Mouse (Mus musculus): ENCODE data around the gene Pkp4. TPM values are rescaled to one million over a fixed set of nuclear protein-coding genes. Genes with fewer than 3 reads are reported as not detected.

Gene Pkp4
- polyA plus RNA-seq, 1 experiment from 2014 or later: 20.2 TPM

GRCm38 (mm10) chr2:59308055-59308454 is 147.4 kb downstream of the Pkp4 start:
- no peaks in the 10 kb centered on the region for H3K4me1 ChIP-seq (ENCODE audit: control insufficient read depth, insufficient read depth, low read length)
- H3K27ac ChIP-seq (ENCODE audit: low read depth, low read length): no peak overlapping the region
- H3K4me3 ChIP-seq (ENCODE audit: low read depth, low read length): no peak overlapping the region
- no peaks in the 10 kb centered on the region for H3K27me3 ChIP-seq (ENCODE audit: control insufficient read depth, insufficient read depth, low read length)
- no peaks in the 10 kb centered on the region for H3K9me3 ChIP-seq (ENCODE audit: control insufficient read depth, low read length)
- ATAC-seq (ENCODE audit: low FRiP score) (peak; percentile 24), DNase-seq (ENCODE audit: low spot score, missing footprints) (no peak)
- 94% methylated on average over 19 of the region's 19 CpGs for WGBS
- H3K36me3 ChIP-seq (ENCODE audit: control insufficient read depth, insufficient read depth, low read length): peaks cover 4% of the 10 kb centered on the region
- H3K9ac ChIP-seq (ENCODE audit: low read length): no peak overlapping the region
- no peak overlapping the region for H3K4me2 ChIP-seq

GRCm38 (mm10) chr2:59313293-59313692 is 152.6 kb downstream of the Pkp4 start:
- peaks cover 7% of the 10 kb centered on the region for H3K36me3 ChIP-seq (ENCODE audit: control insufficient read depth, insufficient read depth, low read length)
- H3K9me3 ChIP-seq (ENCODE audit: control insufficient read depth, low read length): peaks cover under 1% of the 10 kb centered on the region
- WGBS: 77% methylated on average over 6 of the region's 6 CpGs
- H3K27me3 ChIP-seq (ENCODE audit: control insufficient read depth, insufficient read depth, low read length): no peaks in the 10 kb centered on the region
- DNase-seq (ENCODE audit: low spot score, missing footprints): peak; percentile 82
- H3K4me2 ChIP-seq: no peak overlapping the region
- ATAC-seq (ENCODE audit: low FRiP score): peak; percentile 55; the same call in 1 of the 2 replicates
- no peaks in the 10 kb centered on the region for H3K4me1 ChIP-seq (ENCODE audit: control insufficient read depth, insufficient read depth, low read length)
- H3K4me3 ChIP-seq (ENCODE audit: low read depth, low read length): no peak overlapping the region
- no peak overlapping the region for H3K27ac ChIP-seq (ENCODE audit: low read depth, low read length)
- H3K9ac ChIP-seq (ENCODE audit: low read length): no peak overlapping the region

GRCm38 (mm10) chr2:59318631-59319030 is 158.0 kb downstream of the Pkp4 start:
- no peak overlapping the region for H3K27ac ChIP-seq (ENCODE audit: low read depth, low read length)
- no peak overlapping the region for H3K4me3 ChIP-seq (ENCODE audit: low read depth, low read length)
- peaks cover 7% of the 10 kb centered on the region for H3K9me3 ChIP-seq (ENCODE audit: control insufficient read depth, low read length)
- ATAC-seq (ENCODE audit: low FRiP score) (no peak), DNase-seq (ENCODE audit: low spot score, missing footprints) (no peak)
- H3K36me3 ChIP-seq (ENCODE audit: control insufficient read depth, insufficient read depth, low read length): peaks cover 16% of the 10 kb centered on the region
- WGBS: 94% methylated on average over 1 of the region's 1 CpGs
- no peak overlapping the region for H3K9ac ChIP-seq (ENCODE audit: low read length)
- no peak overlapping the region for H3K4me2 ChIP-seq
- no peaks in the 10 kb centered on the region for H3K27me3 ChIP-seq (ENCODE audit: control insufficient read depth, insufficient read depth, low read length)
- H3K4me1 ChIP-seq (ENCODE audit: control insufficient read depth, insufficient read depth, low read length): no peaks in the 10 kb centered on the region

- DNase-seq (ENCODE audit: low spot score, missing footprints) (no peak), ATAC-seq (ENCODE audit: low FRiP score) (no peak)
- Histone ChIP-seq H3K27me3 (ENCODE audit: control insufficient read depth, insufficient read depth, low read length) (no peaks in the 10 kb centered on the region), H3K4me3 (ENCODE audit: low read depth, low read length) (no peak overlapping the region), H3K27ac (ENCODE audit: low read depth, low read length) (no peak overlapping the region), H3K9me3 (ENCODE audit: control insufficient read depth, low read length) (no peaks in the 10 kb centered on the region), H3K9ac (ENCODE audit: low read length) (no peak overlapping the region), H3K4me2 (no peak overlapping the region), H3K4me1 (ENCODE audit: control insufficient read depth, insufficient read depth, low read length) (no peaks in the 10 kb centered on the region), H3K36me3 (ENCODE audit: control insufficient read depth, insufficient read depth, low read length) (no peaks in the 10 kb centered on the region)
- 93% methylated on average over 5 of the region's 5 CpGs for WGBS
These were observed 167.3 kb downstream of the Pkp4 start for GRCm38 (mm10) chr2:59327946-59328345.

GRCm38 (mm10) chr2:59331093-59331492 is 170.4 kb downstream of the Pkp4 start:
- Histone ChIP-seq H3K9me3 (ENCODE audit: control insufficient read depth, low read length) (no peaks in the 10 kb centered on the region), H3K4me3 (ENCODE audit: low read depth, low read length) (no peak overlapping the region), H3K36me3 (ENCODE audit: control insufficient read depth, insufficient read depth, low read length) (peaks cover 2% of the 10 kb centered on the region; the same call in 1 of the 2 replicates), H3K27ac (ENCODE audit: low read depth, low read length) (no peak overlapping the region), H3K4me1 (ENCODE audit: control insufficient read depth, insufficient read depth, low read length) (no peaks in the 10 kb centered on the region), H3K4me2 (no peak overlapping the region), H3K27me3 (ENCODE audit: control insufficient read depth, insufficient read depth, low read length) (no peaks in the 10 kb centered on the region), H3K9ac (ENCODE audit: low read length) (no peak overlapping the region)
- DNase-seq (ENCODE audit: low spot score, missing footprints) (no peak), ATAC-seq (ENCODE audit: low FRiP score) (no peak)
- 94% methylated on average over 9 of the region's 9 CpGs for WGBS

GRCm38 (mm10) chr2:59332523-59332922 is 171.9 kb downstream of the Pkp4 start:
- Histone ChIP-seq H3K9ac (ENCODE audit: low read length) (no peak overlapping the region), H3K36me3 (ENCODE audit: control insufficient read depth, insufficient read depth, low read length) (peaks cover 2% of the 10 kb centered on the region; the same call in 1 of the 2 replicates), H3K4me3 (ENCODE audit: low read depth, low read length) (no peak overlapping the region), H3K4me1 (ENCODE audit: control insufficient read depth, insufficient read depth, low read length) (no peaks in the 10 kb centered on the region), H3K9me3 (ENCODE audit: control insufficient read depth, low read length) (no peaks in the 10 kb centered on the region), H3K27me3 (ENCODE audit: control insufficient read depth, insufficient read depth, low read length) (no peaks in the 10 kb centered on the region), H3K27ac (ENCODE audit: low read depth, low read length) (no peak overlapping the region), H3K4me2 (no peak overlapping the region)
- DNase-seq (ENCODE audit: low spot score, missing footprints) (no peak), ATAC-seq (ENCODE audit: low FRiP score) (no peak)
- WGBS: 83% methylated on average over 4 of the region's 4 CpGs

GRCm38 (mm10) chr2:59338501-59338900 is 177.9 kb downstream of the Pkp4 start:
- Histone ChIP-seq H3K36me3 (ENCODE audit: control insufficient read depth, insufficient read depth, low read length) (peaks cover 6% of the 10 kb centered on the region; the same call in 1 of the 2 replicates), H3K9ac (ENCODE audit: low read length) (no peak overlapping the region), H3K27me3 (ENCODE audit: control insufficient read depth, insufficient read depth, low read length) (no peaks in the 10 kb centered on the region), H3K27ac (ENCODE audit: low read depth, low read length) (no peak overlapping the region), H3K4me3 (ENCODE audit: low read depth, low read length) (no peak overlapping the region), H3K4me1 (ENCODE audit: control insufficient read depth, insufficient read depth, low read length) (no peaks in the 10 kb centered on the region), H3K4me2 (no peak overlapping the region), H3K9me3 (ENCODE audit: control insufficient read depth, low read length) (no peaks in the 10 kb centered on the region)
- 91% methylated on average over 11 of the region's 11 CpGs for WGBS
- no peak for DNase-seq (ENCODE audit: low spot score, missing footprints)
- ATAC-seq (ENCODE audit: low FRiP score): no peak

GRCm38 (mm10) chr2:59338926-59339325 is 178.3 kb downstream of the Pkp4 start:
- H3K4me3 ChIP-seq (ENCODE audit: low read depth, low read length): no peak overlapping the region
- no peak overlapping the region for H3K4me2 ChIP-seq
- no peak overlapping the region for H3K27ac ChIP-seq (ENCODE audit: low read depth, low read length)
- no peaks in the 10 kb centered on the region for H3K27me3 ChIP-seq (ENCODE audit: control insufficient read depth, insufficient read depth, low read length)
- peaks cover 5% of the 10 kb centered on the region; the same call in 1 of the 2 replicates for H3K36me3 ChIP-seq (ENCODE audit: control insufficient read depth, insufficient read depth, low read length)
- no peaks in the 10 kb centered on the region for H3K4me1 ChIP-seq (ENCODE audit: control insufficient read depth, insufficient read depth, low read length)
- WGBS: 93% methylated on average over 8 of the region's 8 CpGs
- H3K9ac ChIP-seq (ENCODE audit: low read length): no peak overlapping the region
- no peaks in the 10 kb centered on the region for H3K9me3 ChIP-seq (ENCODE audit: control insufficient read depth, low read length)
- ATAC-seq (ENCODE audit: low FRiP score) (no peak), DNase-seq (ENCODE audit: low spot score, missing footprints) (no peak)

GRCm38 (mm10) chr2:59339776-59340539 is 179.3 kb downstream of the Pkp4 start:
- DNase-seq (ENCODE audit: low spot score, missing footprints) (no peak), ATAC-seq (ENCODE audit: low FRiP score) (no peak)
- Histone ChIP-seq H3K4me1 (ENCODE audit: control insufficient read depth, insufficient read depth, low read length) (no peaks in the 10 kb centered on the region), H3K4me3 (ENCODE audit: low read depth, low read length) (no peak overlapping the region), H3K9ac (ENCODE audit: low read length) (no peak overlapping the region), H3K27me3 (ENCODE audit: control insufficient read depth, insufficient read depth, low read length) (no peaks in the 10 kb centered on the region), H3K27ac (ENCODE audit: low read depth, low read length) (no peak overlapping the region), H3K9me3 (ENCODE audit: control insufficient read depth, low read length) (no peaks in the 10 kb centered on the region), H3K36me3 (ENCODE audit: control insufficient read depth, insufficient read depth, low read length) (peaks cover 5% of the 10 kb centered on the region; the same call in 1 of the 2 replicates), H3K4me2 (no peak overlapping the region)
- 94% methylated on average over 5 of the region's 5 CpGs for WGBS
